Mouse (Mus musculus) right cerebral cortex, postnatal 4 days (tissue): ENCODE results near the gene Commd4.

Source experiments
- DNase-seq: peaks from one replicate; pipeline ENCODE4 v3.0.0-alpha.2; 2022

The Commd4 gene

GRCm38 (mm10) chr9:57141417-57142353 lies 16.4 kb downstream of the Commd4 start:
- no peak for DNase-seq

- no peak for DNase-seq
Observed at GRCm38 (mm10) chr9:57139571-57139970, 18.6 kb downstream of the Commd4 start.

DNA sequence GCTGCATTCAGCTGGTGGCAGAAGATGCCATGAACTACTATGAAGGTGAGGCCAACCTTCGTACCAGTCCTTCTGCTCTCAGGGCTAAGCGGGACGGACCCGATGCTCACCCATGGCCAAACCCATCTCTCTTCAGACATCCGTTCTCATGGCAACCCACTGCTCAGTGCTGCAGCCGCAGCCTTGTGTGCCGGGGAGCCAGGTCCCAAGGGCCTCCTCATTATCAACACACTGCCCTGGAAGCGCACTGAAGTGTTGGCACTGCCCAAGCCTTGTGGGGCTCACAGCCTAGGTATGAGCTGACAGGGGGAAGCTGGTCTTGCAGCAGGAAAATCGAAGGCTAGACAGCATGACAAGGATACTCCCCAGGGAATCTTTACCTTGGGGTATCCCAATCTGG lies 19.0 kb downstream of the Commd4 start:
- no peak for DNase-seq

- DNase-seq, result no peak
Observed at GRCm38 (mm10) chr9:57138507-57138906, 19.6 kb downstream of the Commd4 start.

- no peak for DNase-seq
Observed at GRCm38 (mm10) chr9:57137777-57138176, 20.4 kb downstream of the Commd4 start.

DNA sequence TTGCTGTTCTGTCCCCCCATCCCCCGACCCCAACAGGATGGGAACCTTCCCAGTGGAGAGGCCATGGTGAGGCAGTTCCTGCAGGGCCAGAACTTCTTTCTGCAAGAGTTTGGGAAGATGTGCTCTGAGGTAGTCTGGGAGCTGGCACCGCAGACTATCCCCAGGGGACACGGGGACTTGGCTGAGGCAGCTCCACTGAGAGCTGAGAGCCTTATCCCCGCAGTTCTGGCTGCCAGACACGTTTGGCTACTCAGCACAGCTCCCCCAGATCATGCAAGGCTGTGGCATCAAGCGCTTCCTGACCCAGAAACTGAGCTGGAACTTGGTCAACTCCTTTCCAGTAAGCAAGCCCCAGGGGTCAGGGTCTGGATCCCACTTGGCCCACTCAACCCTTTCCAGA lies 20.9 kb downstream of the Commd4 start:
- no peak for DNase-seq

- DNase-seq, result peak; percentile 95
Observed at GRCm38 (mm10) chr9:57130577-57131433, 27.3 kb downstream of the Commd4 start, which contains the start of gene Man2c1. TSS of gene Man2c1 (plus strand) at chr9:57130690.

- no peak for DNase-seq
Observed at GRCm38 (mm10) chr9:57129641-57130040, 28.5 kb downstream of the Commd4 start.

DNA sequence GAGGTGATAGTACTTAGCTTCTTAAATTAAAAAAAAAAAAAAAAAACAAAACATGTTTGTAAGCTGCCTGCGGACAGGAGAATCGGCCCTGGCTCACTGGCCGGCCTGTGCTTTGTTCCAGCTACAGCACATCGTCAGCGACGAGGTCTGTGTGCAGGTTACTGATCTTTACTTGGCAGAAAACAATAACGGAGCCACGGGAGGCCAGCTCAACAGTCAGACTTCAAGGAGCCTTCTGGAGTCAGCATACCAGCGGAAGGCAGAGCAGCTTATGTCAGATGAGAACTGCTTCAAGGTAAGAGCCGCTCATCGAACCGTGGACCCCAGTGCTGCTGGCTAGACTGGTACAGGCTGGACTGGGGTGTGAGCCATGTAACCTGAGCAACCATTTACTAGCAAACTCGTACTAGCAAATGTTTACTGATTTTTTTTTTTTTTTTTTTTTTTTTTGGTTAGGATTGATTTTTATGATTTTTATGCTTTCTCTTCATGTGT lies 40.8 kb downstream of the Commd4 start:
- no peak for DNase-seq
